Mouse (Mus musculus) c-Kit-negative CD71-positive TER-119-positive erythroid progenitor cells, embryonic 14.5 days (primary cell): ENCODE data around the gene Ttc7b.

Source experiments
- DNase-seq: peaks from one replicate; pipeline ENCODE4 v3.0.0-alpha.2; 2013; ENCODE audit warnings: low read depth, low spot score

Ttc7b gene

GRCm38 (mm10) chr12:100525939-100526338, 5.3 kb upstream of the Ttc7b start:
- DNase-seq, result no peak

- no peak for DNase-seq
Measured at GRCm38 (mm10) chr12:100520077-100520793, 391 bp downstream of the Ttc7b start.

GRCm38 (mm10) chr12:100519684-100520076, 946 bp downstream of the Ttc7b start:
- DNase-seq, result no peak

GRCm38 (mm10) chr12:100517371-100517770, 3.3 kb downstream of the Ttc7b start:
- DNase-seq, result no peak

GRCm38 (mm10) chr12:100516161-100516838, 4.3 kb downstream of the Ttc7b start:
- no peak for DNase-seq

- DNase-seq, result no peak
Measured at GRCm38 (mm10) chr12:100515493-100515892, 5.1 kb downstream of the Ttc7b start.

- DNase-seq, result no peak
Measured at GRCm38 (mm10) chr12:100514611-100515010, 6.0 kb downstream of the Ttc7b start.

GRCm38 (mm10) chr12:100513131-100513530, 7.5 kb downstream of the Ttc7b start:
- no peak for DNase-seq

GRCm38 (mm10) chr12:100512641-100513040, 8.0 kb downstream of the Ttc7b start:
- DNase-seq, result no peak

- no peak for DNase-seq
Measured at GRCm38 (mm10) chr12:100509615-100510282, 10.9 kb downstream of the Ttc7b start.

GRCm38 (mm10) chr12:100508668-100509067, 12.0 kb downstream of the Ttc7b start:
- no peak for DNase-seq

- no peak for DNase-seq
Measured at GRCm38 (mm10) chr12:100505484-100505883, 15.1 kb downstream of the Ttc7b start.

- no peak for DNase-seq
Measured at GRCm38 (mm10) chr12:100504585-100504984, 16.0 kb downstream of the Ttc7b start.

GRCm38 (mm10) chr12:100503659-100504058, 17.0 kb downstream of the Ttc7b start:
- no peak for DNase-seq

- no peak for DNase-seq
Measured at GRCm38 (mm10) chr12:100502544-100502943, 18.1 kb downstream of the Ttc7b start.

- no peak for DNase-seq
Measured at GRCm38 (mm10) chr12:100501261-100501660, 19.4 kb downstream of the Ttc7b start.

- no peak for DNase-seq
Measured at GRCm38 (mm10) chr12:100499469-100499868, 21.2 kb downstream of the Ttc7b start.

- DNase-seq, result no peak
Measured at GRCm38 (mm10) chr12:100498006-100498405, 22.6 kb downstream of the Ttc7b start.

- DNase-seq, result no peak
Measured at GRCm38 (mm10) chr12:100495083-100495482, 25.5 kb downstream of the Ttc7b start.

- no peak for DNase-seq
Measured at GRCm38 (mm10) chr12:100493211-100493610, 27.4 kb downstream of the Ttc7b start.

GRCm38 (mm10) chr12:100492676-100493075, 27.9 kb downstream of the Ttc7b start:
- no peak for DNase-seq

- DNase-seq, result no peak
Measured at GRCm38 (mm10) chr12:100491967-100492611, 28.5 kb downstream of the Ttc7b start.
